Mouse (Mus musculus) megakaryocyte, embryonic 14.5 days (primary cell): ENCODE measurements around the gene Papss1. TPM values are rescaled to one million over a fixed set of nuclear protein-coding genes. Genes with fewer than 3 reads are reported as not detected.
"Not testable (repeated sequence)": the region's sequence is repeated elsewhere in the genome, so short reads cannot be mapped to it uniquely, and the experiment has no call there.

Source experiments
- H3K27me3 ChIP-seq: replicated peaks from 2 replicates; pipeline ENCODE3; 2012; ENCODE audit warnings: inconsistent platforms
- H3K36me3 ChIP-seq: replicated peaks from 2 replicates; pipeline ENCODE3; 2012; ENCODE audit warnings: low read length, inconsistent platforms, mixed read lengths
- H3K4me1 ChIP-seq: 2 replicates; pipeline ENCODE4 v1.6.1; 2012; ENCODE audit warnings: inconsistent platforms
- H3K4me3 ChIP-seq: replicated peaks from 2 replicates; pipeline ENCODE3; 2012; ENCODE audit warnings: moderate library complexity, mild to moderate bottlenecking, inconsistent platforms
- H3K9me3 ChIP-seq: 2 replicates; pipeline ENCODE4 v1.6.1; 2012; ENCODE audit warnings: inconsistent platforms
- FLI1 ChIP-seq: IDR thresholded peaks from 2 replicates; pipeline ENCODE4 v1.6.1; 2012; ENCODE audit warnings: low read length, inconsistent platforms, mixed read lengths
- GATA1 ChIP-seq: IDR thresholded peaks from 3 replicates; pipeline ENCODE4 v1.6.1; 2012; ENCODE audit warnings: mixed read lengths, low read length, inconsistent platforms, borderline replicate concordance
- polyA plus RNA-seq: library from polyadenylated mRNA; stranded (reverse); fragments of >175 nt; gene quantifications from 2 replicates; pipeline ENCODE4 v1.2.3, GENCODE M21; 2012; ENCODE audit warnings: low replicate concordance; ENCODE audit not compliant: insufficient read depth

Papss1 gene
- polyA plus RNA-seq, 1 experiment, result 12.3 TPM

- TF ChIP-seq GATA1 (no peak), FLI1 (no peak)
- Histone ChIP-seq H3K36me3 (no peaks in the 10 kb centered on the region), H3K9me3 (peaks cover 20% of the 10 kb centered on the region), H3K4me3 (no peak overlapping the region), H3K27me3 (no peaks in the 10 kb centered on the region), H3K4me1 (no peaks in the 10 kb centered on the region)
Observed at GRCm38 (mm10) chr3:131541244-131541942, 23.2 kb upstream of the Papss1 start.

GRCm38 (mm10) chr3:131547562-131547961 is 17.0 kb upstream of the Papss1 start:
- not testable (repeated sequence) for H3K36me3 ChIP-seq, H3K27me3 ChIP-seq, H3K4me3 ChIP-seq, H3K4me1 ChIP-seq
- peaks cover 14% of the 10 kb centered on the region for H3K9me3 ChIP-seq

GRCm38 (mm10) chr3:131550046-131550445 is 14.5 kb upstream of the Papss1 start:
- H3K4me3 ChIP-seq, result no peak overlapping the region
- H3K36me3 ChIP-seq, result no peaks in the 10 kb centered on the region
- TF ChIP-seq GATA1 (no peak), FLI1 (no peak)
- H3K27me3 ChIP-seq, result peaks cover 1% of the 10 kb centered on the region
- peaks cover 10% of the 10 kb centered on the region for H3K4me1 ChIP-seq
- H3K9me3 ChIP-seq, result 0 out of 2 replicates have a peak, but pooled peaks cover 3% of the 10 kb centered on the region

- TF ChIP-seq FLI1 (no peak), GATA1 (no peak)
- no peaks in the 10 kb centered on the region for H3K36me3 ChIP-seq
- H3K4me3 ChIP-seq, result peak overlapping the region; percentile 82
- peaks cover 14% of the 10 kb centered on the region for H3K9me3 ChIP-seq
- peaks cover 1% of the 10 kb centered on the region for H3K27me3 ChIP-seq
- H3K4me1 ChIP-seq, result peaks cover 10% of the 10 kb centered on the region
Observed at GRCm38 (mm10) chr3:131552349-131553254, 12.0 kb upstream of the Papss1 start.

GRCm38 (mm10) chr3:131555771-131556170 is 8.8 kb upstream of the Papss1 start:
- H3K9me3 ChIP-seq, result peaks cover 16% of the 10 kb centered on the region
- no peak for TF ChIP-seq FLI1
- no peaks in the 10 kb centered on the region for H3K27me3 ChIP-seq
- H3K4me3 ChIP-seq, result no peak overlapping the region
- H3K36me3 ChIP-seq, result no peaks in the 10 kb centered on the region
- peaks cover 10% of the 10 kb centered on the region for H3K4me1 ChIP-seq

- Histone ChIP-seq H3K4me3 (no peak overlapping the region), H3K4me1 (peaks cover 20% of the 10 kb centered on the region), H3K36me3 (no peaks in the 10 kb centered on the region), H3K9me3 (peaks cover 10% of the 10 kb centered on the region), H3K27me3 (no peaks in the 10 kb centered on the region)
- TF ChIP-seq GATA1 (no peak), FLI1 (no peak)
Observed at GRCm38 (mm10) chr3:131561591-131561990, 3.0 kb upstream of the Papss1 start.

- H3K27me3 ChIP-seq, result no peaks in the 10 kb centered on the region
- peak overlapping the region; percentile 96 for H3K4me3 ChIP-seq
- H3K9me3 ChIP-seq, result no peaks in the 10 kb centered on the region
- H3K36me3 ChIP-seq, result peaks cover 3% of the 10 kb centered on the region
- H3K4me1 ChIP-seq, result peaks cover 39% of the 10 kb centered on the region
- no peak for TF ChIP-seq FLI1
- TF ChIP-seq GATA1, result no peak
Observed at GRCm38 (mm10) chr3:131565257-131565610, 666 bp downstream of the Papss1 start.

GRCm38 (mm10) chr3:131566281-131566680 is 1.7 kb downstream of the Papss1 start:
- peaks cover 3% of the 10 kb centered on the region for H3K36me3 ChIP-seq
- TF ChIP-seq FLI1, result no peak
- TF ChIP-seq GATA1, result no peak

GRCm38 (mm10) chr3:131570506-131570905 is 5.9 kb downstream of the Papss1 start:
- peaks cover 40% of the 10 kb centered on the region for H3K4me1 ChIP-seq
- no peak overlapping the region for H3K4me3 ChIP-seq
- TF ChIP-seq GATA1 (no peak), FLI1 (no peak)
- H3K27me3 ChIP-seq, result no peaks in the 10 kb centered on the region
- peaks cover 3% of the 10 kb centered on the region for H3K36me3 ChIP-seq
- no peaks in the 10 kb centered on the region for H3K9me3 ChIP-seq

More at GRCm38 (mm10) chr3:131566281-131566680, 1.7 kb downstream of the Papss1 start:
- Histone ChIP-seq H3K4me3 (no peak overlapping the region), H3K9me3 (no peaks in the 10 kb centered on the region), H3K4me1 (peaks cover 48% of the 10 kb centered on the region), H3K27me3 (no peaks in the 10 kb centered on the region)

- Histone ChIP-seq H3K4me3 (no peak overlapping the region), H3K4me1 (peaks cover 31% of the 10 kb centered on the region), H3K9me3 (no peaks in the 10 kb centered on the region), H3K36me3 (peaks cover 4% of the 10 kb centered on the region), H3K27me3 (no peaks in the 10 kb centered on the region)
- TF ChIP-seq FLI1 (no peak), GATA1 (no peak)
Observed at GRCm38 (mm10) chr3:131573555-131573954, 9.0 kb downstream of the Papss1 start.
